Mouse (Mus musculus): ENCODE results near the gene Slc12a8.

The Slc12a8 gene

GRCm38 (mm10) chr16:33611291-33611690 is 94.2 kb downstream of the Slc12a8 start:
- no peak for DNase-seq (ENCODE audit: low read depth, low spot score)

GRCm38 (mm10) chr16:33612056-33612770 is 95.1 kb downstream of the Slc12a8 start:
- no peak for DNase-seq (ENCODE audit: low read depth, low spot score)

- peak; percentile 74 for DNase-seq (ENCODE audit: low read depth, low spot score)
These were observed 98.9 kb downstream of the Slc12a8 start for GRCm38 (mm10) chr16:33615986-33616385.

- DNase-seq (ENCODE audit: low read depth, low spot score) = peak; percentile 51
These were observed 104.7 kb downstream of the Slc12a8 start for GRCm38 (mm10) chr16:33621836-33622235.

- DNase-seq (ENCODE audit: low read depth, low spot score) = no peak
These were observed 107.5 kb downstream of the Slc12a8 start for GRCm38 (mm10) chr16:33624586-33624985.

GRCm38 (mm10) chr16:33629539-33629938 is 112.4 kb downstream of the Slc12a8 start:
- no peak for DNase-seq (ENCODE audit: low read depth, low spot score)

DNA sequence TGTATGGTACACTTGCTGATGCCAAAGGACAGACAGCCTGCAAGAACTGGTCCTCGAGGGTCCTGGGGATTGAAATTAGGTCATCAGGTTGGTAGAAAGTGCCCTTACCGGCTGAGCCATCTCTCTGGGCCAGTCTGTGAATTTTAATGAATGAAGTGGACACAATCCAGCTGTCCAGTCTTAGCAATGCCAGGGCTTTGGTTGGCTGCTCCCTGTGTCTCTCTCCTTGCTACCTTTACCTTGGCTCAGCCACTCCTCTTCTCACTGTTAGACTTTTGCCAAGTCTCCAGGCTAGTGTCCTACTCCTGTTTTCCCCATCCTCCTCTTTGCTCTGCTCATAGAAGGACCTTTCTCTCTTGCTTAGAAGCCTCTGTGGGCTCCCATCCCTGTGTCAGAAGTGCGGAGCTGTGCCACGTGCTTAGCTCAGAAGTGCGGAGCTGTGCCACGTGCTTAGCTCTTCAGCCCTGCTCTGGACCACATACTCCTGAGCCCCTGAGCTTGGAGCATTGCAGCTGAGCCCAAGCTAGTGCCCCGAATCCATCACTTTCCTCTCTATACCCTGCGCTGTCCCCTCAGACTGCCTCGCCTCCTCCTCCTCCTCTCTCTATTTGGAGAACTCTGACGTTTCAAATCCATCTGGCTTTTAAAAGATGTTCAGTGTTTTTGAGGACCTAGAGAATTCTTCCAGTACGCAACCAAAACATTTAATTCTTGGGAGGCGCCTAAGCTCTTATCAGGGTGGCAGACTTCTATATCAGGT is 118.9 kb downstream of the Slc12a8 start:
- DNase-seq (ENCODE audit: low read depth, low spot score) = no peak

GRCm38 (mm10) chr16:33641779-33642178 is 124.7 kb downstream of the Slc12a8 start:
- DNase-seq (ENCODE audit: low read depth, low spot score) = no peak

- DNase-seq (ENCODE audit: low read depth, low spot score) = no peak
These were observed 136.0 kb downstream of the Slc12a8 start for GRCm38 (mm10) chr16:33653116-33653515.

DNA sequence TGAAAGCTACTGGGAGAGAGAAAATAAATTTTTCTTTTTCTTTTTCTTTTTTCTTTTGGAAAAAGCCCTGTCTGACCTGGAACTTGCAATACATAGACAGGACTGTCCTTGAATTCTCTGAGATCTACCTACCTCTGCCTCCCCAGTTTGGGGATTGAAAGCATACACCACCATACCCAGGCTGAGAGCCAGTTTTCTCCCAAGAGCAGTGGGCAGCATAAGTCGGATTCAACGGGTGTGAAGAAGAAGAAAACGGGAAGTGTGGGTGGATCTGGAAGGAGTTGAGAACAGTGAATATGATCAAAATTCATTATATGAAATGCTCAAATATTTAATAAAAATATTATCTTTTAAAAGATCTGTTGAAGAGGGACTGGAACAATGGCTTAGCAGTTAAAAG is 138.3 kb downstream of the Slc12a8 start:
- DNase-seq (ENCODE audit: low read depth, low spot score) = no peak

DNA sequence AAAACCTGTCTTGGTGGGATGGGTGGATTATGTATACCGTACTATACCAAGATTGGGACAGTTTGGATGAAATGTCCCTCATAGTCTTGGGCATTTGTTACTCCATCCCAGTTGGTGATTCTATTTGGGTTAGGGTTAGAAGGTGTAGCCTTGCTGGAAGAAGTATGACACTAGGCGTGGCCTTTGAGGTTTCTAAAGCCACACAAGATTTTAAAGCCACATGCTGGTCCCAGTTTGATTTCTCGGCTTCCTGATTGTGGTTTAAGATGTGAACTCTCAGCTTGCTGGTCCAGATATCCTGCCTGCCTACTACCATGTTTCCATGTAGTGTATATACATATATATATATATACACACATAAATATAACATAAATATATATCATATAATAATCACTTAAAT is 140.1 kb downstream of the Slc12a8 start:
- no peak for DNase-seq (ENCODE audit: low read depth, low spot score)

GRCm38 (mm10) chr16:33658121-33658520 is 141.0 kb downstream of the Slc12a8 start:
- no peak for DNase-seq (ENCODE audit: low read depth, low spot score)

- no peak for DNase-seq (ENCODE audit: low read depth, low spot score)
These were observed 142.4 kb downstream of the Slc12a8 start for GRCm38 (mm10) chr16:33659521-33659920.

DNA sequence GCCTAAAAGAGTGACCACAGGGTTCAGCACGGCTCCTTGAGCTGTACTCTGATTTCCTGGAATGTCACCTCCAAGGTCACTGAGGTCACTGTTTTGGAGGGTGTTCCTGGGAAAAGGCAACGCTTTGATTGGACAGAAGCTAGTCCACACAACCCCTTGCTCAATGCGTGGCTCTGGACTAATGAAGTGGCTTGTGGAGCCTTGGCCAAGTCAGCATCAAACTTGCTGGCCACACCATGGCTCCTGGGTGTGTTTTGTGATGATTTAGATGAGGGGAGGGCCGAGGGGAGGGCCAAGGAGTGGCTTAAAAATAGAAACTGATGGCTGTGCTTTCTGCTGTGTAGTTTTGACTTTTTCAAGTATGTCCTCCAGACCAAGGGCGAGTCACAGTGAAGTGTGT is 143.0 kb downstream of the Slc12a8 start:
- peak; percentile 66 for DNase-seq (ENCODE audit: low read depth, low spot score)

DNA sequence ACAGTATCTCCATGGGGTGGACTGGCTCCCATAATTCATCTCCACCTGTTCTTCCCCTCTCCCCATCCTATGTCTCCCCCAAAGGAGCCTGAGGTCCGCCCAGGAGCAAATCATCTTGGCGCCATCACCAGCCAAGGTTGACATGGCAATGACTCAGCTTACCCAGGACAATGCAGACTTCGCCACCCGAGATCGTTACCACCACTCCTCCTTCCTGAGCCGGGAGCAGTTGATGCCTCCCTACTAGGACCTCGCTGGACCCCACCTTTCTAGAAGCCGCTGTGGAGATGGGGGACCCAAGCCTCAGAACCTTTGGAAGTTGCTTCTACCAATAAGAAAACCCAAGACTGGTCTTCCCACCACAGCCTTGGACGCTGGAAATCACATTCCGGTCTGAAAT is 145.7 kb downstream of the Slc12a8 start:
- DNase-seq (ENCODE audit: low read depth, low spot score) = no peak

DNA sequence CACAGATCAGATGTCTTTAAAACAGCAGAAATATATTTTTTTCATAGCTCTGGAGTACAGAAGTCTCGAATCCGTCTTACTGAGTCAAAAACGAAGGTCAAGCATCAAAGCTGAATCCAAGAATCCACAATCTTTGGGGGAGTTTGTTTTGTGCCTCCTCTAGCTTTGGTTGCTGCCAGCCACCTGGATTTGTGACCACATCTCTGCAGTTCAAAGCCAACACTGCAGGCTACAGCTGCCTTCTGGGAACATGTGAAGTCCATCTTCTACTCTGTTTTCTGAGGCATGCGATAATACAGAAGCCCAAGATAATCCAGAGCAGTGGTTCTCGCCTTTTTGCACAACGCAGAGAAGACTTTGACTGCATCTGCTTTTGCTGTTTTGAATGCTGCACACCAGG is 149.1 kb downstream of the Slc12a8 start:
- no peak for DNase-seq (ENCODE audit: low read depth, low spot score)

- no peak for DNase-seq (ENCODE audit: low read depth, low spot score)
These were observed 149.9 kb downstream of the Slc12a8 start for GRCm38 (mm10) chr16:33666985-33667538.

- DNase-seq (ENCODE audit: low read depth, low spot score) = no peak
These were observed 151.3 kb downstream of the Slc12a8 start for GRCm38 (mm10) chr16:33668448-33668847.

DNA sequence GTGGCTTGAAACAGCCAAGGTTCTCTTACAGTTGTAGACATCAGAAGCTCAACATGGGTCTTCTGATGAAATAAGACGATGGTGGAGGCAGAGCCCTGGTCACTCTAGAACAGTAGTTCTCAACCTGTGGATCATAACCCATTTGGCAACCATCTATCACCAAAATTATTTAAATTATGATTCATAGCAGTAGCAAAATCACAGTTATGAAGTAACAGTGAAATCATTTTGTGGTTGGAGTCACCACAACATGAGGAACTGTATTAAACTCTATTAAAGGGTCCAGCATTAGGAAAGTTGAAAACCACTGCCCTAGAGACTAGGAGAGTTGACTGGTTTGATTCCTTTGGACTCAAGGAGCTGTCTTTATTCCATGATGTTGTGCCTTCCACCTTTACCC is 151.9 kb downstream of the Slc12a8 start:
- no peak for DNase-seq (ENCODE audit: low read depth, low spot score)

- no peak for DNase-seq (ENCODE audit: low read depth, low spot score)
These were observed 153.2 kb downstream of the Slc12a8 start for GRCm38 (mm10) chr16:33670340-33670739.

DNA sequence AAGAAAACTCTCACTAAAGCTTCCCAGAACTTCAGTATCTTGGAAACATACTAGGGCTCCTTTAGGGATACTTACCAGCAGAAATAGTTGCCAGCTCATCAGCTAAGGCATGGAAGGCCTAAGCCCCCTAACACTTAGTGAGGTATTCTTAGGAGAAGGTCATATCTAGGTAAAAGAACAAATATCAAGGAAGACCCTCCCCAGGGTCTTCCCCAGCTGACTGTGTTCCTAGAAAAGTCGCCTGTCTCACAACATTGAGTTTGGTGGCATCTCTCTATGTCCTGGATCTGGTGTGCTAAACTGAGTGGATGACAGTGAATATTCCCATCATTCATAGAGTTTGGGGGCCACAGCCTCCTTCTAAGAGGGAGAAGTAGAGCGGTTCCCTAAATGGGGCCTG is 153.8 kb downstream of the Slc12a8 start:
- DNase-seq (ENCODE audit: low read depth, low spot score) = no peak

DNA sequence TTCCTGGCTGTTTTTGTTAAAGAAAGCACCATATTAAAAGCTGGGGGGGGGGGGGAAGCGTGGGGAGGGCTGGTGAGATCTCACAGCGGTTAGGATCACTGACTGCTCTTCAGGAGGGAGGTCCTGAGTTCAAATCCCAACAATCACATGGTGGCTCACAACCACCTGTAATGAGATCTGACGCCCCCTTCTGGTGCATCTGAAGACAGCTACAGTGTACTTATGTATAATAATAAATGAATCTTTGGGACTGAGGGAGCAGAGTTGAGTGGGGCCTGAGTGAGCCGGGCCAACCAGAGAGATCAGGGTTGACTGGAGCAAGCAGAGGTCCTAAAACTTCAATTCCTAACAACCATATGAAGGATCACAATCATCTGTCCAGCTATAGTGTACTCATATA is 155.1 kb downstream of the Slc12a8 start:
- no peak for DNase-seq (ENCODE audit: low read depth, low spot score)

DNA sequence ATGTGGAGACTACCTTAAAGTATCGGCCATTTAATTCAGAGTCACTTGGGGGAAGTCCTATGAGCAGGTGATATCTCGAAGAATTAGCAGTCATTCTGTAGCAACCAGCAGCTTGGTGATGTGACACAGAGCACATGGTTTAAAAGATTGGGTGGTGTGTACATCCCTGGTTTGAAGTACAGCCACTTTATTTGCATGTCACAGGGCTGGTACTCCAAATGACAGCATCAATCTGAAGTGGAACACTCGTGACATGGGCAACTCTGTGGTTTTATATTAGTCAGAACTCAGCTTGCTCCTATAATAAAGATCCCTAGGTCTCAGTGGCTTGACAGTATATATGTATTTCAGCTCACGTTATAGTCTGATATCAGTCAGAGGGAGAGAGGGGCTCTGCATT is 155.5 kb downstream of the Slc12a8 start:
- DNase-seq (ENCODE audit: low read depth, low spot score) = no peak
